Mouse (Mus musculus) ES-E14 (cell line): ENCODE results near the gene Neurl4.

Experiments used
- CHD2 ChIP-seq: IDR thresholded peaks from 2 replicates; pipeline ENCODE4 v1.6.1; 2014; ENCODE audit warnings: mild to moderate bottlenecking, low read depth, low read length, inconsistent platforms
- ZNF384 ChIP-seq: IDR thresholded peaks from 2 replicates; pipeline ENCODE4 v1.6.1; 2012; ENCODE audit warnings: low read depth, low read length, inconsistent platforms

GRCm38 (mm10) chr11:69876867-69877266 lies 24.0 kb upstream of the Neurl4 start:
- TF ChIP-seq CHD2 (no peak), ZNF384 (no peak)
